Mouse (Mus musculus) ES-E14 (cell line): ENCODE results near the gene Mbd4. TPM values are rescaled to one million over a fixed set of nuclear protein-coding genes. Genes with fewer than 3 reads are reported as not detected.
A peak's percentile ranks its signal among the peaks of the same experiment; 100 is the strongest.

ENCODE experiments used
- DNase-seq: peaks from one replicate; pipeline ENCODE4 v3.0.0-alpha.2; 2013; ENCODE audit warnings: low read depth, low spot score
- H3K27ac ChIP-seq: 2 replicates; pipeline ENCODE4 v1.5.1; 2012; ENCODE audit warnings: low read depth, mild to moderate bottlenecking, low read length, moderate library complexity, mixed read lengths; ENCODE audit not compliant: poor library complexity, insufficient read depth, severe bottlenecking
- H3K36me3 ChIP-seq: 2 replicates; pipeline ENCODE4 v1.6.1; 2012; ENCODE audit warnings: mild to moderate bottlenecking, low read length, moderate library complexity, mixed read lengths; ENCODE audit not compliant: control insufficient read depth, poor library complexity, insufficient read depth, severe bottlenecking
- H3K4me1 ChIP-seq, 2 experiments: fragments of 150-350 bp in 1 of 2; sonication (generic) in 1 of 2; 2 replicates each; pipeline ENCODE4 v1.6.1; 2012; ENCODE audit warnings: low read length in 2 of 2, mild to moderate bottlenecking in 1 of 2, mixed read lengths in 1 of 2; ENCODE audit not compliant: control insufficient read depth in 2 of 2, insufficient read depth in 2 of 2, poor library complexity in 1 of 2
- H3K4me3 ChIP-seq, 2 experiments: fragments of 150-350 bp in 1 of 2; sonication (generic) in 1 of 2; 2 replicates each; pipeline ENCODE4 v1.5.1; 2012; ENCODE audit warnings: low read length in 2 of 2, low read depth in 1 of 2, mild to moderate bottlenecking in 1 of 2, mixed read lengths in 1 of 2; ENCODE audit not compliant: insufficient read depth in 1 of 2, poor library complexity in 1 of 2, severe bottlenecking in 1 of 2
- H3K9ac ChIP-seq: 2 replicates; pipeline ENCODE4 v1.6.1; 2012; ENCODE audit warnings: low read depth, mild to moderate bottlenecking, low read length, mixed read lengths; ENCODE audit not compliant: poor library complexity, insufficient read depth, severe bottlenecking
- H3K9me3 ChIP-seq: fragments of 150-350 bp; sonication (generic); 2 replicates; pipeline ENCODE4 v1.6.1; 2012; ENCODE audit warnings: low read depth, mild to moderate bottlenecking, low read length; ENCODE audit not compliant: control insufficient read depth, insufficient read depth
- CHD2 ChIP-seq: IDR thresholded peaks from 2 replicates; pipeline ENCODE4 v1.6.1; 2014; ENCODE audit warnings: mild to moderate bottlenecking, low read depth, low read length, inconsistent platforms
- HCFC1 ChIP-seq: IDR thresholded peaks from 2 replicates; pipeline ENCODE4 v1.6.1; 2012; ENCODE audit warnings: low read length, inconsistent platforms, borderline replicate concordance; ENCODE audit not compliant: insufficient read depth
- MAFK ChIP-seq: IDR thresholded peaks from 2 replicates; pipeline ENCODE4 v1.6.1; 2014; ENCODE audit warnings: mild to moderate bottlenecking, low read depth, low read length, inconsistent platforms; ENCODE audit not compliant: insufficient read depth
- ZC3H11A ChIP-seq: IDR thresholded peaks from 2 replicates; pipeline ENCODE4 v1.6.1; 2012; ENCODE audit warnings: low read depth, mild to moderate bottlenecking, inconsistent platforms, low read length, borderline replicate concordance
- ZNF384 ChIP-seq: IDR thresholded peaks from 2 replicates; pipeline ENCODE4 v1.6.1; 2012; ENCODE audit warnings: low read depth, low read length, inconsistent platforms
- in situ Hi-C, 2 experiments: fragments of 600-800 bp; cut with MboI; formaldehyde crosslinking; loops; one replicate each; pipeline ENCODE4 v1.15.1; 2025; ENCODE audit warnings: low sequenced_read_pairs in 2 of 2, inconsistent platforms in 1 of 2; ENCODE audit not compliant: unreplicated experiment in 2 of 2
- total RNA-seq: library from RNA; depleted of rRNA; stranded (reverse); fragments of 300-350 nt; gene quantifications from 2 replicates; pipeline ENCODE4 v1.2.3, GENCODE M21; 2012

Gene Mbd4
- total RNA-seq, 1 experiment = 15.1 TPM

- Histone ChIP-seq H3K4me1 (no peaks in the 10 kb centered on the region), H3K4me3 (no peak overlapping the region), H3K27ac (no peak overlapping the region), H3K9me3 (no peaks in the 10 kb centered on the region), H3K36me3 (no peaks in the 10 kb centered on the region), H3K9ac (no peak overlapping the region)
- DNase-seq = no peak
- in situ Hi-C loops = no loop called here
- no peak for TF ChIP-seq MAFK
- TF ChIP-seq HCFC1 = no peak
- TF ChIP-seq ZC3H11A = no peak
- TF ChIP-seq ZNF384 = no peak
- no peak for TF ChIP-seq CHD2
Observed at GRCm38 (mm10) chr6:115821216-115821993, 31.8 kb downstream of the Mbd4 start.

GRCm38 (mm10) chr6:115818129-115818528 is 35.0 kb downstream of the Mbd4 start:
- Histone ChIP-seq H3K4me3 (no peak overlapping the region), H3K27ac (no peak overlapping the region), H3K4me1 (no peaks in the 10 kb centered on the region; a peak in 2 of 4 replicates), H3K9me3 (no peaks in the 10 kb centered on the region), H3K36me3 (no peaks in the 10 kb centered on the region), H3K9ac (no peak overlapping the region)
- in situ Hi-C loops = no loop called here
- no peak for DNase-seq
- TF ChIP-seq ZC3H11A (no peak), CHD2 (no peak), ZNF384 (no peak)

GRCm38 (mm10) chr6:115815041-115815440 is 38.1 kb downstream of the Mbd4 start:
- no peak for DNase-seq
- Histone ChIP-seq H3K9me3 (no peaks in the 10 kb centered on the region), H3K36me3 (no peaks in the 10 kb centered on the region), H3K27ac (no peak overlapping the region), H3K9ac (no peak overlapping the region), H3K4me3 (no peak overlapping the region), H3K4me1 (peaks cover 0 to 8% of the 10 kb centered on the region in 2 experiments; a peak in 2 of 4 replicates)
- in situ Hi-C loops = no loop called here
- no peak for TF ChIP-seq ZC3H11A
- no peak for TF ChIP-seq HCFC1
- TF ChIP-seq CHD2 = no peak
- TF ChIP-seq ZNF384 = no peak
- TF ChIP-seq MAFK = no peak

GRCm38 (mm10) chr6:115814104-115814503 is 39.1 kb downstream of the Mbd4 start:
- H3K9me3 ChIP-seq = no peaks in the 10 kb centered on the region
- H3K4me1 ChIP-seq = peaks cover 0 to 8% of the 10 kb centered on the region in 2 experiments; a peak in 2 of 4 replicates
- H3K4me3 ChIP-seq = no peak overlapping the region
- DNase-seq = peak; percentile 47
- in situ Hi-C loops = no loop called here
- H3K27ac ChIP-seq = no peak overlapping the region
- no peak for TF ChIP-seq HCFC1
- TF ChIP-seq ZC3H11A = no peak
- TF ChIP-seq MAFK = no peak
- no peak for TF ChIP-seq ZNF384
- no peak for TF ChIP-seq CHD2
- no peaks in the 10 kb centered on the region for H3K36me3 ChIP-seq
- no peak overlapping the region for H3K9ac ChIP-seq

- Histone ChIP-seq H3K9me3 (no peaks in the 10 kb centered on the region), H3K36me3 (peaks cover 17% of the 10 kb centered on the region), H3K27ac (no peak overlapping the region), H3K4me3 (no peak overlapping the region), H3K9ac (no peak overlapping the region), H3K4me1 (peaks cover 0 to 8% of the 10 kb centered on the region in 2 experiments; a peak in 2 of 4 replicates)
- in situ Hi-C loops = no loop called here
- TF ChIP-seq CHD2 (no peak), ZNF384 (no peak), MAFK (no peak), ZC3H11A (no peak), HCFC1 (no peak)
- no peak for DNase-seq
Observed at GRCm38 (mm10) chr6:115811606-115812005, 41.6 kb downstream of the Mbd4 start.
